Mouse (Mus musculus) embryonic facial prominence, embryonic 10.5 days (tissue): ENCODE data around the gene Olfr10. TPM values are rescaled to one million over a fixed set of nuclear protein-coding genes. Genes with fewer than 3 reads are reported as not detected.
A peak's percentile ranks its signal among the peaks of the same experiment; 100 is the strongest.
"Not testable (repeated sequence)": the region's sequence is repeated elsewhere in the genome, so short reads cannot be mapped to it uniquely, and the experiment has no call there.

ENCODE experiments used
- DNase-seq: peaks from one replicate; pipeline ENCODE4 v3.0.0-alpha.2; 2017; ENCODE audit warnings: low spot score
- H3K27ac ChIP-seq: fragments of 300-500 bp; sonication (generic); replicated peaks from 2 replicates; pipeline ENCODE4 v1.5.1; 2016; ENCODE audit warnings: mild to moderate bottlenecking
- H3K27me3 ChIP-seq: fragments of 300-500 bp; sonication (generic); replicated peaks from 2 replicates; pipeline ENCODE4 v1.6.1; 2016; ENCODE audit warnings: low read depth, mild to moderate bottlenecking; ENCODE audit not compliant: poor library complexity, severe bottlenecking
- H3K36me3 ChIP-seq: fragments of 300-500 bp; sonication (generic); replicated peaks from 2 replicates; pipeline ENCODE4 v1.6.1; 2016; ENCODE audit warnings: mild to moderate bottlenecking, moderate library complexity
- H3K4me1 ChIP-seq: fragments of 300-500 bp; sonication (generic); 2 replicates; pipeline ENCODE4 v1.6.1; 2016
- H3K4me3 ChIP-seq: fragments of 300-500 bp; sonication (generic); 2 replicates; pipeline ENCODE4 v1.5.1; 2016; ENCODE audit warnings: mild to moderate bottlenecking, moderate library complexity
- H3K9me3 ChIP-seq: fragments of 300-500 bp; sonication (generic); 2 replicates; pipeline ENCODE4 v1.6.1; 2016; ENCODE audit warnings: mild to moderate bottlenecking
- WGBS: fragments of 180-500 bp; shearing (Covaris S2); methylation state at CpG from one replicate; pipeline ENCODE4 v1.1.7; 2016; 5-methylcytosine and 5-hydroxymethylcytosine counted together
- polyA plus RNA-seq: library from polyadenylated mRNA; unstranded; fragments of >200 nt; fragmentation: Nextera tagmentation; extraction: Ambion mirVana; gene quantifications from 2 replicates; pipeline ENCODE4 v1.2.1, GENCODE M21; 2016

Olfr10 gene
- polyA plus RNA-seq, 1 experiment from 2014 or later: not detected

DNA sequence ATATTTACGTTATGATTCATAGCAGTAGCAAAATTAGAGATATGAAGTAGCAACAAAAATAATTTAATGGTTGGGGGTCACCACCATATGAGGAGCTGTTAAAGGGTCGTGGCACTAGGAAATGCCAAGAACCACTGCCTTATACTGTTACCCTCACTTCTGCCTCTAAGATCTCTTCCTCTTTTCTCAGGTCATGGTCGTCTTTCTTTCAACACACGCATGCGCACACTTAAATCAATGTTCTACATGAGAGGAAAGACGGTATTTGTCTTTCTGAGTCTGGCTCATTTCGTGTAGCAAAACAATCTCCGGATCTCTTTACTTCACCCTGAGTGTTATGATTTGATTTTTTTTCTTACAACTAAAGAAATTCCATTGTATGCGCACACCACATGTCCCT is 34.8 kb upstream of the Olfr10 start:
- 95% methylated on average over 9 of the region's 9 CpGs for WGBS

GRCm38 (mm10) chr11:49270368-49270767 is 34.2 kb upstream of the Olfr10 start:
- Histone ChIP-seq H3K27me3 (no peaks in the 10 kb centered on the region), H3K36me3 (no peaks in the 10 kb centered on the region), H3K27ac (no peak overlapping the region), H3K4me1 (no peaks in the 10 kb centered on the region), H3K9me3 (no peaks in the 10 kb centered on the region), H3K4me3 (no peak overlapping the region)
- no peak for DNase-seq
- 88% methylated on average over 4 of the region's 4 CpGs for whole genome bisulfite sequencing

More for the DNA sequence above, 34.8 kb upstream of the Olfr10 start:
- Histone ChIP-seq H3K27me3 (no peaks in the 10 kb centered on the region), H3K27ac (no peak overlapping the region), H3K9me3 (no peaks in the 10 kb centered on the region), H3K4me1 (no peaks in the 10 kb centered on the region), H3K4me3 (no peak overlapping the region), H3K36me3 (peaks cover 6% of the 10 kb centered on the region; the same call in 1 of the 2 replicates)
- DNase-seq: no peak

DNA sequence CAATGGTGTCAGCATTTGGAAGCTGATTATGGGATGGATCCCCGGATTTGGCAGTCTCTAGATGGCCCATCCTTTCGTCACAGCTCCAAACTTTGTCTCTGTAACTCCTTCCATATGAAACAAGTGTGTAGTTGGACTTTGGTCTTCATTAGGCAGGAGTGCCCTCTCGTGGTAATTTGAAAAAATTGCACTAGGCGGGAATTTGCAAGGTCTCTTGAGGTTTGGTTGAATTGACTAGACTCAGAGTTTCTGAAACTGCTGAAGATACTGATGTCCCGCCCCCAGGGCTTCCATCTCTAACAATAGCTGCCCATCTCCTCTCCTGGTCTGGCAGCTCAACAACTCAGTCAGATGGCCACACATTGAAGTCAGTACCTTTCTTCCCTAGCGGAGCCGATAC is 33.2 kb upstream of the Olfr10 start:
- Histone ChIP-seq H3K27me3 (no peaks in the 10 kb centered on the region), H3K4me3 (no peak overlapping the region), H3K27ac (no peak overlapping the region), H3K4me1 (no peaks in the 10 kb centered on the region), H3K9me3 (no peaks in the 10 kb centered on the region), H3K36me3 (no peaks in the 10 kb centered on the region)
- DNase-seq: peak; percentile 54
- WGBS: 29% methylated on average over 7 of the region's 7 CpGs

DNA sequence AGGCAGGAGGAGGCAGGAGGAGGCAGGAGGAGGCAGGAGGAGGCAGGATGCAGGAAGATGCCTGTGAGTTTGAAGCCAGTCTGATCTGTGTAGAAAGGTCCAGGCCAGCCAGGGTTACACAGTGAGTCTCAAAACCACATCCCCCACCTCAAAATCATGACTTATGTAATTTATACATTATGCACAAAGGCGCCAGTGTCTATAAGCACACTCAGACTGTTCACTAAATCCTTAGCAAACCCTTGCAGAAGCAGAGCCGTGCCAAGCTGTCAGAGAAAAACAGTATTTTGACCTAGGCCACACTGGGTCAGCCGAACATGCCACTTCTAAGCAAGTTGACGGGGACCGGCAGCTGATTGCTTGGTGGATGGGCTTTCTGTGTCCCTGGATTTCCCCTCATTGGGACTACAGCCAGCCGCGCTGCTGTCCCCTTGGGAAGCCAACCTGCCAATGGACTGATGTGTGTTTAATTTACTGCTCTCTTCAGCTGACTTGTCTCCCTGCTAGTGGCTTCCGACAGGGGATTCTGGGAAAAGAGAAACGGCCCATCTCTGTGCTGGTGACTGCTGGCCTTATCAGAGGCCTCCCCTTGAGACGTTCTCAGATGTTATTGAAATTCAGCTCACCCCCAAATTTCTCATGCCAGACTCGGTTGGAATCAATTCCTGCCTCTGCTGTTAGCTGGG is 30.6 kb upstream of the Olfr10 start:
- Histone ChIP-seq H3K4me1 (no peaks in the 10 kb centered on the region), H3K27me3 (no peaks in the 10 kb centered on the region), H3K27ac (no peak overlapping the region), H3K4me3 (no peak overlapping the region), H3K9me3 (no peaks in the 10 kb centered on the region), H3K36me3 (no peaks in the 10 kb centered on the region)
- no peak for DNase-seq
- 80% methylated on average over 11 of the region's 11 CpGs for WGBS

DNA sequence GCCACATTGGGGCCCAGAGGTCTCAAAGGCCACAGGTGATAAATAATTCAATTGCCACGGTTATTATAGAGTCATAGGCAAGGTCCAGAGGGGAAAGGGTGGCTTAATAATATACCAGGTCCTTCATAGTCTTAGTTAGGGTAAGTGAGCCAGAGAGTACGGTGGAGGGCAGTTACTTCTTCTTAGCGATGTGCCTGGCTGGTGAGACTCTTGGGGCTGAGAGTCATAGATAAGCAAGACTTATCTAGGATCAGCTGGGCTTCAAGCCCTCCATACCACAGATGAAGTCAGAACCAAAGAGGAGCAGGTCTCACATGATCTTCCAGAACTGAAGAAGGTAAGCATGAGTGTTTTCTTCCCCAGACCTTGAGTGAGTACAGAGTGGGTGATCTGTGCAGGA is 26.3 kb upstream of the Olfr10 start, which contains the start of gene Olfr1393:
Gene Olfr1393 (plus strand): TSS at position 83 of the 400 bp plus-strand sequence.
- H3K27me3 ChIP-seq: no peaks in the 10 kb centered on the region
- H3K9me3 ChIP-seq: no peaks in the 10 kb centered on the region
- WGBS: 81% methylated on average over 3 of the region's 3 CpGs

DNA sequence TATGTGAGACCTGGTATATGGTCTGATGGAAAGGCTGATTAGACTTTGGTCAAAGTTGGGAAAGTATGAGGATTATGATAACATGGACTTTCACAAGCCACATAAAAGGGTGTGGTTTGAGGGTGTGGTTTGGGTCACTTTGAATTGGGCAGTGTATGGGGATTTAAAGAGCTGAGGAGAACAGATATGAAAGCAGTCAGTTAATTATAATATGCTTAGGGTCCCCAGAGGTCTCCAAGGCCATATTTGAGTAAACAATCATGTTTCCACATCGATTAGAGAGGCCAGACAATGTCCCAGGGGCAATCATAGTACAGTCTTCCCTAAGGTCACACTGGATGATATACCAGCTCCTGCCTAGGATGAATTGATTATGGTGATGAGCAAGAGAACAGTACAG is 19.6 kb upstream of the Olfr10 start, which contains the start of gene Olfr1392:
Gene Olfr1392 (plus strand): TSS at position 301 of the 400 bp plus-strand sequence.
- not testable (repeated sequence) for H3K36me3 ChIP-seq, H3K4me3 ChIP-seq, DNase-seq, H3K9me3 ChIP-seq, H3K27ac ChIP-seq, H3K4me1 ChIP-seq, H3K27me3 ChIP-seq
- WGBS: 56% methylated on average over 1 of the region's 1 CpGs

More for the DNA sequence above, 26.3 kb upstream of the Olfr10 start, which contains the start of gene Olfr1393:
- H3K4me3 ChIP-seq: no peak within 1 kb of the TSS
- no peak within 1 kb of the TSS for H3K27ac ChIP-seq
- no peaks in the 10 kb centered on the region for H3K4me1 ChIP-seq
- DNase-seq: no peak
- no peaks in the 10 kb centered on the region for H3K36me3 ChIP-seq

- Histone ChIP-seq H3K9me3 (no peaks in the 10 kb centered on the region), H3K4me1 (no peaks in the 10 kb centered on the region), H3K27me3 (no peaks in the 10 kb centered on the region), H3K27ac (no peak overlapping the region), H3K4me3 (no peak overlapping the region), H3K36me3 (no peaks in the 10 kb centered on the region)
- WGBS: 76% methylated on average over 2 of the region's 2 CpGs
- no peak for DNase-seq
These were observed 17.3 kb upstream of the Olfr10 start for GRCm38 (mm10) chr11:49287251-49287650.

DNA sequence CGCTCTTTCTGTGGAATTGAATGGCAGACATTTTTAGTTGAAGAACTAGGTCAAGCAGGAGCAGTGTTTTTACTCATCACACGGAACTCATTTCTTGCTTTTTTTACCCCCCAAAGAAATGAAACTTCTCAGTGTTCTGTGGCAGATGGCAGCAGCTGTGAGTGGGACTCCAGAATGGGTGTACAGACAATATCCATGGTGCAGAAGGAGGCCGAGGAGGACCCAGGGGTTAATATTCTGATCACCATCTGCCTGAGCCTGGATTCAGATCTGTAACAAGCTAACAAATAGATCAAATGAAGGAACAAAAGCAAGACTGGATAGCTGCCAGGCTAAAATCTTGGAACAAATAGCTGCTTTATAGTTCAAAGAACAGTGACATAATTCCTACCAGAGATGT is 11.8 kb upstream of the Olfr10 start:
- Histone ChIP-seq H3K9me3 (no peaks in the 10 kb centered on the region), H3K4me1 (no peaks in the 10 kb centered on the region), H3K27ac (no peak overlapping the region), H3K4me3 (no peak overlapping the region), H3K27me3 (no peaks in the 10 kb centered on the region), H3K36me3 (no peaks in the 10 kb centered on the region)
- no peak for DNase-seq
- WGBS: 84% methylated on average over 3 of the region's 3 CpGs

DNA sequence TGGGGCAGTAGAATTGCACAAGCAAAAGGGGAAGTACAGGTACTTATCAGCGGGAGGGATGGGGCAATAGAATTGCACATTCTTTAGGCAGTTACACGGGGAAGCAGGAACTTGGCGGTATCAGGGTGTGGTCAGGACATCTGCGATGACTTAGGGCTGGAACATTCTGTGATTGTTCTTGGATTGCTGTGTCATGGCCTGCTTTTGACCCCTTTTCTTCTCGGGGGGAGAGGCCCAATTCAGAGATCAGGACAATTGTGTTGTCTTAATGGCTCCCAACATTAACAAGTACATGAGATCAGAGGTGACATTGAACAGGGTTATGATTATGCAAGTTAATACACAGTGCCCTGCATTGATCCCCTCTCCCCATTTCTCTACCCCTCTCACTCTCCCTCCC is 4.0 kb downstream of the Olfr10 start:
- not testable (repeated sequence) for H3K4me3 ChIP-seq, H3K36me3 ChIP-seq, DNase-seq, H3K9me3 ChIP-seq, H3K27me3 ChIP-seq, H3K4me1 ChIP-seq, H3K27ac ChIP-seq
- WGBS: 87% methylated on average over 5 of the region's 5 CpGs

GRCm38 (mm10) chr11:49322442-49322841 is 17.9 kb downstream of the Olfr10 start, which contains the start of gene Olfr1391:
TSS of gene Olfr1391 (plus strand) at chr11:49322742.
- DNase-seq: no peak
- no peak within 1 kb of the TSS for H3K27ac ChIP-seq
- H3K27me3 ChIP-seq: no peaks in the 10 kb centered on the region
- no peaks in the 10 kb centered on the region for H3K9me3 ChIP-seq
- H3K4me3 ChIP-seq: no peak within 1 kb of the TSS
- H3K36me3 ChIP-seq: no peaks in the 10 kb centered on the region
- WGBS: 72% methylated on average over 2 of the region's 2 CpGs
- no peaks in the 10 kb centered on the region for H3K4me1 ChIP-seq

DNA sequence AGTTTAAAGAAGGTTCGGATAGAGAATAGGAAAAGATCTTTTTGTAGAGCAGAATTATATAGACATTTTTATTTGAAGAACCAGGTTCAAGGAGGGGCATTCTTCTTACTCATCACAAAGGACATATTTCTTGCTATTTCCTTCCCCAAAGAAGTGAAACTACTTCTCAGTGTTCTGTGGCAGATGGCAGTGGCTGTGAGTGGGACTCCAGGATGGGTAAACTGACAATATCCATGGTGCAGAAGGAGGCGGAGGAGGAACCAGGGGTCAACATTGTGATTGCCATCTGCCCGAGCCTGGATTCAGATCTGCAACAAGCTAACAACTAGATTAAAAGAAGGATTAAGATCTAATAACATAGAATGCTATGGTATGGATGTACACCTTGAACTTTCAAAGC is 22.2 kb downstream of the Olfr10 start:
- no peak overlapping the region for H3K4me3 ChIP-seq
- no peaks in the 10 kb centered on the region for H3K9me3 ChIP-seq
- WGBS: 81% methylated on average over 3 of the region's 3 CpGs
- H3K4me1 ChIP-seq: no peaks in the 10 kb centered on the region
- no peaks in the 10 kb centered on the region for H3K36me3 ChIP-seq
- no peak for DNase-seq
- no peak overlapping the region for H3K27ac ChIP-seq
- H3K27me3 ChIP-seq: no peaks in the 10 kb centered on the region

- WGBS: 78% methylated on average over 1 of the region's 1 CpGs
- Histone ChIP-seq H3K36me3 (no peaks in the 10 kb centered on the region), H3K4me3 (no peak overlapping the region), H3K27ac (no peak overlapping the region), H3K27me3 (no peaks in the 10 kb centered on the region), H3K4me1 (no peaks in the 10 kb centered on the region), H3K9me3 (no peaks in the 10 kb centered on the region)
- no peak for DNase-seq
These were observed 25.1 kb downstream of the Olfr10 start for GRCm38 (mm10) chr11:49329686-49330085.

DNA sequence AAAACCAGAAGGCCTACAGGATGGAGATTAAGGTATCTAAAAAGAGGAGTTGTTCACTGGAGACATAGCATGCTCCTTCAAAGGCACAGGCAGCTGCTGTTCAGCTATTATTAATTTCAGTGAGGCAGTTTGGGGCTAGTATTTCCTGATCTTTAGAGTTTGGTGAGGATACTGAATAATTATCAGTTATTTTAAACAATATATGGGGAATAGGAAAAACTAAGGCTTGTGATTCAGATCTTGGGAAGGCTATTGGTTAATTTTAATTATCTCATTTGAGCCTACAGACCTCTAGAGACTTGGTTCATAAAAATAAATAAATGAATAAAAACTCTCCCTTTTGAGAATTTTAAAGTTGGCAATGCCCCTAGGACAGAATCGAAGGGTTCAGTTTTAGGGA is 30.3 kb downstream of the Olfr10 start, which contains the start of gene Olfr1390:
Gene Olfr1390 (plus strand): TSS at position 301 of the 400 bp plus-strand sequence.
- no peak for DNase-seq
- no peak within 1 kb of the TSS for H3K27ac ChIP-seq
- H3K27me3 ChIP-seq: no peaks in the 10 kb centered on the region
- H3K4me1 ChIP-seq: no peaks in the 10 kb centered on the region
- no peaks in the 10 kb centered on the region for H3K36me3 ChIP-seq
- 82% methylated on average over 1 of the region's 1 CpGs for WGBS
- H3K9me3 ChIP-seq: no peaks in the 10 kb centered on the region
- H3K4me3 ChIP-seq: no peak within 1 kb of the TSS
